Mouse (Mus musculus) B cell, adult 2 months (primary cell): ENCODE results near the gene Arhgap23.

Experiments used
- DNase-seq, 2 experiments: peaks; one replicate each; pipeline ENCODE4 v3.0.0; 2022

Arhgap23 gene

GRCm38 (mm10) chr11:97406094-97406951 is 9.0 kb upstream of the Arhgap23 start:
- no peak for DNase-seq

GRCm38 (mm10) chr11:97407456-97407855 is 7.9 kb upstream of the Arhgap23 start:
- no peak for DNase-seq

DNA sequence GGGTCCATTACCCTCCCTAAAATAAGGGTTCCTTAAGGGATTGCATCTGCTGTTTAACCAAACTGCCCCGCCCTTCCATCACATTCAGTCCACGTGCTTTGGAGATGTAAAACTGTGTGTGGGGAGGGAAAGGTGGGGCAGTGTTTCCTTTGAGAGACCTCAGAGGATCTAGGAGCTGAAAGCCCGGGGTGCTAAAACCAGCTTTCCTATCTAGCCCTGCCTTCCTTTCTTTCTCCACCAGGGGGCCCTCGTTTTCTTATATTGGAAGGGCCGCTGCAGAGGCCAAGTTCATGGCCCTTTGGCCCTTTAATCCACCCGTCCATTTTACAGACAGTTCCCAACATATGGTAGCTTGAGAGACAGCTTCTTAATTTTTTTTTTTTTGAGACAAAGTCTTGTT is 7.2 kb upstream of the Arhgap23 start:
- peak; percentile 84 to 86 for DNase-seq

GRCm38 (mm10) chr11:97410958-97411357 is 4.4 kb upstream of the Arhgap23 start:
- DNase-seq: no peak

DNA sequence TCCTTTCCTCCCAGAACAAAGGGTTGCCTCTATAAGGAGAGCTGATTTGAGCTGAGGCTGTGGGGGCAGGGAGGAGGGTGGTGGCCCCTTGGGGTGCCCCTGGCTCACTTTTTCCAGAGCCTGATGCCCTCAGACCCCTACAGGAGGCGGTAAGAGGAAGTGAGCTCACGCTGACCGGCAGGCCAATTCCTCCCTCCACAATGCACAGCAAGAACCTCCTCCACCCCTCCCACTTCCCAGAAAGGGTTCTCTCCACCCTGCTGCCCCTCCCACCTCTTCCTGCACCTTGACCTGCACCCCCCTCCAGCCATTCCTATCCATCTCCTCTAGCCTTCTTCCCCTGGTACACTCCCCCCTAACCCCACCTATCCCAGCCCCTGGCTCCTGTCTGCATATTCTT is 3.2 kb upstream of the Arhgap23 start:
- DNase-seq: no peak

- no peak for DNase-seq
Measured at GRCm38 (mm10) chr11:97412808-97413347, 2.5 kb upstream of the Arhgap23 start.

GRCm38 (mm10) chr11:97415712-97416636 is 641 bp downstream of the Arhgap23 start:
- peak; percentile 25 to 32 for DNase-seq

GRCm38 (mm10) chr11:97416637-97417035 is 1.3 kb downstream of the Arhgap23 start:
- DNase-seq: no peak

DNA sequence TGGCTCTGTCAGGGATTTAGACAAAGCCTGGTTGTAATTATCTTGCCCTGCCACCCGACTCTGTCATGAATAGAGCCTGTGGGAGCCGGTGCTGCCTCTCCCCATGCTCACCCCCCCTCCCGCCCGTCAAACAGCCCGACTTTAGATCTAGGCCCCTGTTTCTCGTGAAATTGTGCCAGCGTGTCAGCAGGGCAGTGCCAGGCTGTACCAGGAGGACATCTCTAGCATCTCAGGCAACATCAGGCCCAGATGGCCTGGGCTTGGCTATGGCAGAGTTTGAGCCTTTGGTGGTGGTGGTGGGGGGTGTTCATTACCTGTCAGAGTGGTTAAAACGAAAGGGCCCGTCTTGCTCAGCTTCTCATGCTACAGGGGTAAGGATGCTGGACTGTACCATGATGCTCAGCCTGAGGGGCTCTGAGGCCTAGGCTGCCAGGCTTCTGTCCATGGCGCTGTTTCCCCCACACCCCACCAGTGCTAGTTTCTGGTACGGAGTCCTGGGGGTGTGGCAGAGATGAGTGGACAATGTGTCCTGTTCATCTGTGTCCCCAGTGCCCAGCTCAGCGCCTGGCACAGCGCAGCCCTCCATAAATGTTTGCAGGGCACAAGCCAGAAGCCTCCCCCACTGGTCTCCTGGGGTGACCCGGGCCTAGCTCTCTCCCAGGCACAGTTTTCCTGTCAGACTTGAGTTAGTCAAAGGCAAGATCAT is 3.7 kb downstream of the Arhgap23 start:
- DNase-seq: no peak

GRCm38 (mm10) chr11:97419540-97419900 is 4.2 kb downstream of the Arhgap23 start:
- no peak for DNase-seq

GRCm38 (mm10) chr11:97422507-97422906 is 7.2 kb downstream of the Arhgap23 start:
- no peak for DNase-seq

DNA sequence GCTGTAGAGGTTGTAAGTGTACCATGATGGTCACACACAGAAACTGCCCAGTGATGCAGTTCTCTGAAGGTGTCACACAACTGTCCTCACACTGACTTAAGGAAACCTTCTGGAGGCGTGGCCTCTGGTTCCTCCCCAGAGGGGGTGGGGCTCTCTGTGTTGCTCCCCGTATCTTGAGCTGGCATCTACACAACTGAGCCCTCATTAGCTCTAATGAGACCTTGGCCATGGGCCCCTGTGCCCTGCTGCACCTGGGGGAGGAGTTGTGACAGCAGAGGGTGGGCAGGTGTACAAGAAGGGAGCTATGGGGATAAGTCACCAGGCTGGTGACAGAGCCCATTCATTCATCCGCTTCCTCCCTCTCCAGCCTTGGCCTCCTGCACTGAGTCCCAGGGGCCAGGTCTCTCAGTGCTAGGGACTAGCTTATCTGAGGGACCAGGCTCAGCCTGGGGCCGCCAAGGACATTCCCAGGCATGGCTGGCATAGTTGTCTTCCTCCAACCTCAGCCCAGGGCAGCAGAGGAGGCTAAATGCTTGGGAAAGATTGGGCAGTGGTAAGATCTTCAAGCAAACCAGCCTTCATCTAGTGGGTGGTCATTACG is 8.9 kb downstream of the Arhgap23 start:
- no peak for DNase-seq

- DNase-seq: no peak
Measured at GRCm38 (mm10) chr11:97424802-97425201, 9.5 kb downstream of the Arhgap23 start.

DNA sequence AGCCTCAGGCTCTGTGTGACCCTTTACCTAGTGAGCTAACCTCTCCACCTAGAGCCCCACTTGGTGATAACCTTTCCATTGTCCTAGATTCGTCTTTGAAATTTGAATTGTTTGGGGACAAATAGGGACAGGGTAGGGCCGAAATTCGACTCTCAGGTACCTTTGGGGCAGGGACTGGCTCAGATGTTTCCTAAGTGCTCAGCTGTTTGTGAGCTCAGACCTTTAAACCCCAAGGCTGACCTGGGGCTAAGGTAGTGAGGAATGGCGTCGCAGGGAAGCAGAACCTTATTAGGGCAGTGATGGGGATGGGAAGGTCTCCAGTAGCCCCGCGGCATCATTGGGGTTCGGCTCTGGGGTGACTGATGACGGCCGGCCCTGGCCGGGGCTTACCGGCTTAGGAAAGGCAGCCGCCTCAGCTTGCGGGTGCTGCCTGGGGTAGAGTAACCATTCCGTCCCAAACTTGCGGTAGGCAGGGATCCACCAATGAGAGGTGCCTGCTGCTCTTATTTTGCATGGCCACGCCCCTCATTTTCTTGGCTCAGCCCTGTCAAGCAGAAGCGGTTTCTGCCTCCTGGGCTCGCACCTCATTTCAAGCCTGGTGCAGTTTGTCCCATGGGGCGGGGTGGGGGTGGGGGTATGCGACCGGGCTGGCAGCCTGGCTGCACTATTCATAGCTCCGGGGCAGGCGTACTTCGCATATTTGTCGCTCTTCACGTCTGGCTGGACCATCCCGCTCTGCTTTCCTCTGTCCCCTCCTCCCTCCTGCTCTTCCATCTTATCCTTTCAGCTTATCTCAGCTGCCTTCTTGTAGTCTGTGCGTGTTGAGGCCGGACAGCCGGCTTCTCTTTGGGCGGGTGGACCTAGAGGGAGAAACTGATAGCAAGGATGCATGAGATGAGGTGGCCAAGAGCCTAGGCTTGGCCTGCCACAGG is 12.7 kb downstream of the Arhgap23 start:
- peak; percentile 66 to 69 for DNase-seq

GRCm38 (mm10) chr11:97428726-97429077 is 13.4 kb downstream of the Arhgap23 start:
- no peak for DNase-seq

DNA sequence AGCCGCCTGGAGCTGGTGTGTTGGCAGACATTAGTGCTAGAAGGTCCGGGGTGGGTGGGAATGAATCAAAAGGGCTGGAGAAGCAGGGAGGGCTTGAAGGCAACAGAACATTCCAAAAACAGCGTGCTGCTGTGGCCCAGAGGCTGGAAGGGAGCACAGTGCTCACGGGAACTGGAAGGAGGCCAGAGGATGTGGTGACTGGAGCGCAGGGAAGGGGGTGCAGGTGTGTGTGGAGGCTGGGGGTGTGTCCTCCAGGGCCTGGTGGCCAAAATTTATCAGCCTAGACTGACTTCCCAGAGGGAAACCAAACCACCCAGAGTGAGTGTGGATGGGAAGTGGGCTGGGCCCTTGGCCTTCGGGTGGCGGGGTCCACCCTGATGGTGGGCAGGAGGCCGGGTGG is 14.3 kb downstream of the Arhgap23 start:
- no peak for DNase-seq

DNA sequence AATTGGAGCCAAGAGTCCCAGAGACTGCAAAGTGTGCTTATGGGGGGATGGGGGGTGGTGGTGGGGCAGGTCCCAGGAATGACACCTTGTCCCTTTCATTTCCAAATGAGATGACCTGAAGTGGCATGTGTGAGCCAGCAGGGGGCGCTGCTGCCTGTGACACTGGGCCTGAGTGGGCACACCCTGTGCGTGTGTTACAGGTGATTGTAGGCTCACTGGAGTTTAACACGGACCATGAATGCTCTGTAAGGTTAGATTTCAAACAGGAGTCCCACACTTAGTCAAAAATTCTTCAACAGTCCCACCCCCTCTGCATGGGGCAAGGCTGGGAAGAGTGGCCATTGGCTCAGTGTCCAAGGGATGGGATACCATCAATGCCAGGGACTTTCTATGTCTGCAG is 16.7 kb downstream of the Arhgap23 start:
- DNase-seq: peak; percentile 82 to 84

DNA sequence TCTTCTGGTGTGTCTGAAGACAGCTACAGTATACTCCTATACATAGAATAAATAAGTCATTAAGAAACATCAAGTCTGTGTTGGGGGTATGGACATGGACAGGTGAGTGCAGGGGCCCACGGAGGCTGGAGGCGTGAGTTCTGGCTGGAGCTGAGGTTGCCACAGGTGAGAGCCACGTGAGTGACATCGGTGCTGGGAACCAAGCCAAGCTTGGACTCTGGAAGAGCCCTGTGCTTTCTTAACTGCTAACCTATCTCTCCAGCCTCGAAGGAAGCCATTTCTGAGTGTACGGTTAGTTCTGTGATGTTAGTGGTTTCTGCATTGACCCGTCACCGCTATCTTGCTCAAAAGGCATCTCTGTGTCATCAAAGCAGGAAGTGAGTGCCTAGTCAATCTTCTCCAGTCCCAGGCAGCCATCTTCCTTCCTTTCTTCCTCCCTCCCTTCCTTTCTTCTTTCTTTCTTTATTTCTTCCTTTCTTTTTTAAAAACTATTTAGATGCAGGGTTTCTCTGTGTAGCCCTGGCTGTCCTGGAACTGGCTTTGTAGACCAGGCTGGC is 17.7 kb downstream of the Arhgap23 start:
- DNase-seq: no peak

- DNase-seq: no peak
Measured at GRCm38 (mm10) chr11:97434121-97434520, 18.8 kb downstream of the Arhgap23 start.

GRCm38 (mm10) chr11:97434704-97435454 is 19.5 kb downstream of the Arhgap23 start:
- DNase-seq: peak; percentile 85
